Mouse (Mus musculus) embryonic stem cell, embryonic (primary cell): ENCODE measurements at regions not wholly inside any gene's neighbourhood (a gene's known extent, or its start where the extent isn't known, plus 50 kb on each side); places are given as distances from the start of the nearest gene placed in this dataset.
"Not testable (repeated sequence)": the region's sequence is repeated elsewhere in the genome, so short reads cannot be mapped to it uniquely, and the experiment has no call there.

Source experiments
- CTCF ChIA-PET, 4 experiments: fragments of 300-600 bp in 2 of 4; fragments of 350-600 bp in 2 of 4; sonication (Branson Sonifier 250); formaldehyde crosslinking; loops; one replicate each; lab custom pipeline; 2022; ENCODE audit warnings: inconsistent platforms in 2 of 4; lab: Charles Lee
- POLR2A ChIA-PET, 4 experiments: fragments of 300-600 bp in 2 of 4; fragments of 350-600 bp in 2 of 4; sonication (Branson Sonifier 250); formaldehyde crosslinking; loops; one replicate each; lab custom pipeline; 2022; ENCODE audit warnings: antibody characterized with exemption in 4 of 4, inconsistent platforms in 1 of 4; lab: Charles Lee

DNA sequence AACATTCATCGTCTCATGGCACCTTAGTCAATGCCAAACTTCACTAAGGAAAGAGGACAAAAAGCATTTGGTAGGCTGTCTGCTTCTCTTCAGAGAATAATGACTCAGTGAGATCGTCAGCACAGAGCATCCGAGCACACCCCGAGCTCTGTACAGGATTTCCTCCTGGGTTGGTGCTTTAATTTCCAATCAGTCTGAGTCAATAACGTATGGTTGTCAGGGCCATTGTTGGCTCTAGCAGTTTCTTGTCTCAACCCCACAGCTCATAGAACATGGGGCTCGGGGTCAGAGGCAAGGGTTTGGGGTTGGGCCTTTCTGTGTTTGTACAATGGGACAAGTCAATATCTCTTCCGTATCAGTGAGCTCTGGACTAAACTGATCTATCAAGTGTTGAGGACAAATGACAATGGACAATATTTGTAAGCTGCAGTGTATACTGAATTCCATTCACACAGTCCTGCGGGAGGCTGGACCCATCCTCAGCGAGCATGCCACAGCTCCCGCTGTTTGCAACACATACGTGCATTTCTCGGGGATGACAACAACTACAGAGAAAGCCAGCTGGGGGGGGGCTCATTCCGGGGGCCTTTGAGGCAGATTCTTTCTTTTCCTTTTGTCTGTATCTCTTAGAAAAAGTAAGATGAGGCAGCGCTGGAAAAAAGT is 116.8 kb upstream of the Cdk6 start:
- POLR2A ChIA-PET, result interaction anchor here in 1 of 4 experiments (1.4 kb wide), 1 partner anchor 372 kb away, joined by 3 read pairs; the partner anchor contains the start of gene Rbm48
- CTCF ChIA-PET, result not testable (repeated sequence)

DNA sequence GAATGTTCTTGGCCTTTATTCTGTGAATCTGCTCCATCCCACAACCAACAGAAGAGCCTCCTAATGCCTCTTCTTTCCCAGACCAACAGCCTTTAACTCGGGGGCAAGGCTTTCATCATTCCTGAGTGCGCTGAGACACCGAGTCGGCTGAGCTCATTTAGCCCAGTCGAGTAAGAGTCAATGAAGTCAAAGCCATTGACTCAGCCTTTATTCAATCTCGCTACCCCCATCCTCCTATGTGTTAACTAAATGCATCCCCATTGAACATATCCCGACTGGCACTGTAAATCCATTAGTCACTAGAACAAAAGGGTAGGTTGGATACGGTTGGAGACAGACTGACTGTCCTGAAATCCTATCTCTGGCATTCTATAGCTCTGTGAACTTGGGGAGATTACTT is 115.9 kb upstream of the Cdk6 start:
- CTCF ChIA-PET, POLR2A ChIA-PET: not testable (repeated sequence)

DNA sequence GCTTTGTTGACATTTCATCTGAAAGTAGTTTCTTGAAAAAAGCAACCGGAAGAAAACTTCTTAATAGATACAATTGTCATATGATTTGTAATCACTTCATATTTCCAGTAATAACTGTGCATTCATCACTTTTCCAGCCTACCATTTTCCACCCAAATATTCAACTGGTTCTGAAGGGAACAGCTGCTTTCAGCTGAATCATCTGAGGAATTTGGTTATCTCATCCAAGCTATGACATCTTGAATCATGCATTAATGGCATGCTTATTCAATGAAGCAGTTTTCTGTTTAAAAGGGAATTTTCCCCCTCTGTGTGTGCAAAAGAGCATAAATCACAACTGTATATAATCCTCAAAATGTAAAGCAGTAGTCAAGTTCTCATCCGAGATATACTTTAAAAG is 97.2 kb upstream of the Cdk6 start:
- POLR2A ChIA-PET, CTCF ChIA-PET: not testable (repeated sequence)

DNA sequence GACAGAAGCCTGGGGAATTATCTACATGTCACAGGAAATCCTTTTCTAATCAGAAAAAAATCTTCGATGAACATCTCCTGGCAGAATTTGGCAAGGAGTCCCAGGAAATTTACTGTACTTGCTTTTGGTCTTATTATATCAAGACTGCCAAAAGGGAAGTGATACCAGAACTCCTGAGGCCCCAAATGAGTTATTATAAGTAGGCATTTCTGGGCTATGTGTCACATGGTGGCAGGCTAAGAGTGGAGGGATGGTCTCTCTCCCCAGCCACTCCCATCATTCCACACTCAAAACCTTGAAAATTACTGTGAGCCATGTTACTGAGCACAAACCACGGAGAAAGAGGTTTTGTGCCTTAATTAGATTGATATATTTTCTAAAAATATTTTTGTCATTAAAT is 94.0 kb upstream of the Cdk6 start:
- CTCF ChIA-PET, result no interaction called here
- POLR2A ChIA-PET, result no interaction called here

DNA sequence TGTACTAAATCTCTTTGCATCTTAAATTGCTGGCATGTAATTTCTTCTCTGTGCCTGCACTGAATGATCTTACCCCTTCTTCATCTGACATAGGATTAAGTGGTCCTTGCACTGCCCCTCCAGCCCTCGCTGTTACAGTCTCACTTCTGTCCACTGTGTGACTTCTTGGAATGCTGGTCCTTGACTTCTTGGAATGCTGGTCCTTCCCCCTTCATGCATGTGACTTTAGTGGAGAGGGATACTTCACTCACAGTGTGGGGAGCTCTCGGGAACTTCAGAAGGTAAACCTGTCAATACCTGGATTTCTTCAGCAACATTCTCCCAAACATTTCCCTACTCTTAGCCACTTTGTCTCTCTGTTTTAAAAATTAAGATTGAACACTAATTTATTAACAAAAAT is 91.0 kb upstream of the Cdk6 start:
- CTCF ChIA-PET, result no interaction called here
- POLR2A ChIA-PET, result no interaction called here

DNA sequence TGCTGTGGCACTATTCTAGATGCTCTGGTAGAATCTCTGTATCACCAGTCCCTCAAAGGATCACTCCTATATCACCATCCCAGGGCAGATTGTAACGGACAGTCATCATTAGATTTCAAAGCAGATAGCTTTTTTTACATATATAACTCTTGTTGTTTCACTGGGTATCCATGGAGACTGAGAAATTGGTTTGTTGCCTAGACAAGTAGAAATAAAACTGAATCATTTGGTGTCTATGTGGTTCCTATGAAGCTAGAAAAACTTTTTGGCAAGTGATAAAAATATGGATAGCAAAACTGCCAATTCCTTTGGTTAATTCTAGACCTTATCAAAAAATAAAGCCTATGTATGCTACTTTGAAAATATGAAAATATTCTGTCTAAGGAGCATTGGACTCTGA is 81.0 kb upstream of the Cdk6 start:
- POLR2A ChIA-PET, result no interaction called here
- CTCF ChIA-PET, result no interaction called here

DNA sequence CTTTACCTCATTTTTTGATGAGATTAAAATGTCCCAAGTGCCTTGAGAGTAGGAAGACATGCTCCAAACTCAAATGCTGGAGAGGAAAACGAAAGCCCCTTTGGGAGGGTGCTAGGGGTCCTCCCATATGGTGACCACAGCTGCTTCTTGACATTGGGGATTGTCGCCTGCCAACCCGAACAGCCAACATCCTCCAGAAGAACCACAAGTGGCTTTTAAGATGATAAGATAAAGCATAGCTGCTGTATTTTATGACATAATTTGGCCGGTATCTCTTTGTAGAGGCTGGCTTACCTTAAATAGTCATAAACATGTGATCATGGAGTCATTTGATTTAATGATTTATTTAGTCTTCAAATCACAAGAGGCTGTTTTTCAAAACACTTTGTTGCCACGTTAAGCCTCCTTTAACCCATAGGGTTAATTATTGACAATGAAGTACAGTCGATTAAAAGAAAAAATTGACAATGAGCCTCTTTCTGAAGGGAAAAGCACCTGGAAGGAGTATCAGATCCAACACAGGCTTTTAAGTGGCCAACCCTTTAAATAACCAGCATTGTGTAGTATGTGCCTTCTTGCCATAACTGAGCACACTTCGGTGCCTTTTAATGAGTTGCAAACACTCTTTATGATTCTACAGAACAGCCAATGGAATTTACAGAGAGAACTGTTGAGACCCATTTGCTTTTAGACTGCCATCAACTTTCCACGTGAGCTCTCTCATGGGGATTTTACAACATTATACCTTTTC is 76.1 kb upstream of the Cdk6 start:
- POLR2A ChIA-PET, result interaction anchor here in 2 of 4 experiments (0.6 kb wide), 2 partner anchors 38 to 116 kb away, joined by 3 read pairs; no protein-coding TSS in a partner anchor

DNA sequence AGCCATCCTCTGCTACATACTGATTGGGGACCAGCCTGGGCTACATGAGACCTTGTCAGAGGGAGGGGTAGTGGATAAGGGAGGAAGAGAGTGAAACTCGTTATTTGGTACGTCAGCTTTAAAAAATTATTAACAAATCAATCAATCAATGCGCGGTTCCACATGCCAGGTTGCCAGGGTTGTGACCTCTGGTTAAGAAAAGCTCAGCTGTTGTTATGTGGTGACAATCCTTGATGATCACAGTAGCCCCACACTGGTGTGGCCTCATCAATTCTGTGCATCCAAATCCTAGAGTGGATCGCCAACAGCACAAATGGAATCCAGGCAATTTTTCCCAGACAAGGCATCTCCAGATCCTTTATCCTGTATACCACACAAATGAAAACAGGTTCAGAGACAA is 74.3 kb upstream of the Cdk6 start:
- CTCF ChIA-PET, result no interaction called here
- POLR2A ChIA-PET, result no interaction called here

More for the DNA sequence above, 76.1 kb upstream of the Cdk6 start:
- CTCF ChIA-PET, result not testable (repeated sequence)

DNA sequence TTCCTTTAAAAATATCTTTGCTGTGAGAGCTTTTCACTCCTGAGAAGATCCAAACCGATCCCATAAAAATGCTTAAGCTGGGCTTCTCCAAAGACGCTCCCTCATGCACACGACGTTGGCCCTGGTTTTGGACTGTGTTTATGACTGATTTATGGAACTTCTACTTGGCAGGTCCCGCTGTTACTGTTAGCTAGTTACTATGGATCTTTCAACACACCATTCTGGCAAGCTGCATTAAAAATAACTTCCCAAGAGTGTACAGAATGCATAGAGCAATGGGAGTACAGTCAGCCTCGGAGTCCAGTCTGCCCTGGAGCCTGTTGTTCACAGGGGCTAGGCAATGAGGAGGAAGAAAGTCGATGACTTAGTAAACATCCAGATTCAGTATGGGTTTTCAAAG is 71.5 kb upstream of the Cdk6 start:
- ChIA-PET POLR2A (no interaction called here), CTCF (no interaction called here)

DNA sequence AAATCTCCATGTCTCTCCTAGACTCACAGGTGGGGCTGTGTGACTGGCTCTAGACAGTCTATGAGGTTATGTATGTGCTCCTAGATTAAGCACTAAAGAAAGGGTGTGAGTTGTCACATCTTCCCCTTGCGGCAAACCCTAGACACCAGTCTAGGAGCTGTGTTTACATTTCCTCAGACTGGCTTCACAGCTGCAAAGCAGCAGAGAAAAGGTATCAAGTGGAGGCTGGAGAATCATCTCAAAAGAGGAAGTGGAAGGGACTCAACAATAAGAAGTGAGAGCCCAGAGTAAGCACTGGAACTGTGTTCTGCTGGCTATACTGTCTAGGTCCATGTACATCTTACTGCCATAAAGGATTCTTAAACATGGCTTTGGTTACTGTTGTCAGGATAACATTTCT is 68.1 kb upstream of the Cdk6 start:
- CTCF ChIA-PET, POLR2A ChIA-PET: not testable (repeated sequence)

DNA sequence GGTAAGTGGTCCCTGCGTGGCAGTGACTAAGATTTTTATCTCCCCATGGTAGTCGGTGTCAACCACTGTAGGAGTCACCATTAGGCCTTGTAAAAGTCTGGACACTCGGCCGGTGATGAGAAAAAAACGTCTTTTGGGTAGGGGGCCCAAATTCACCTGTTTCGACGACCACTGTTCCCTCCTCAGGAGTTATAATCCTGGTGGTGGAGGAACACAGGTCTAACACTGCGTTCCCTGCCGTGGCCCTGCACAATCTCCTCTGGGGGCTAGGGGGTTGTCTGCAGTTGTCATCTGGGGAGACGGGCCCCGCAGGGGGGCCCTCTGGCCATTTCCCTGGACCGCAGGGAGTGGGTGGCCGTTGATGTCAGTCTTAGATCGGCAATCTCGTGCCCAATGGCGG is 64.0 kb upstream of the Cdk6 start:
- CTCF ChIA-PET, POLR2A ChIA-PET: not testable (repeated sequence)

DNA sequence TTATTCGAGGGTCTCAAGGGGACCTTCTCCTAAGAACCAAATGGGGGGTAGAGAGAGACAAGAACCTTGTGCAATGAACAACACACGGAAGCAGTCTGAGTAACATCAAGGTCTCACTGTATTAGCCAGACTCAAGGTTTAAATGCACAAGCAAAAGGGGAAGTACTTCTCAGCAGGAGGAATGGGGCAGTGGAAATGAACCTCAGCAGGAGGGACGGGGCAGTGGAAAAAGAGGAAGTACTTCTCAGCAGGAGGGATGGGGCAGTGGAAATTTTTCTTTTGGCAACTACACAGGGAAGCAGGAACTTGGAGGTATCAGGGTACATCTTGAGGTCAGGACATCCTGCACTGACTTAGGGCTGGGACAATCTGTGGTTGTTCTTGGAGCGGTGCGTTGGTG is 62.3 kb upstream of the Cdk6 start:
- POLR2A ChIA-PET, CTCF ChIA-PET: not testable (repeated sequence)

DNA sequence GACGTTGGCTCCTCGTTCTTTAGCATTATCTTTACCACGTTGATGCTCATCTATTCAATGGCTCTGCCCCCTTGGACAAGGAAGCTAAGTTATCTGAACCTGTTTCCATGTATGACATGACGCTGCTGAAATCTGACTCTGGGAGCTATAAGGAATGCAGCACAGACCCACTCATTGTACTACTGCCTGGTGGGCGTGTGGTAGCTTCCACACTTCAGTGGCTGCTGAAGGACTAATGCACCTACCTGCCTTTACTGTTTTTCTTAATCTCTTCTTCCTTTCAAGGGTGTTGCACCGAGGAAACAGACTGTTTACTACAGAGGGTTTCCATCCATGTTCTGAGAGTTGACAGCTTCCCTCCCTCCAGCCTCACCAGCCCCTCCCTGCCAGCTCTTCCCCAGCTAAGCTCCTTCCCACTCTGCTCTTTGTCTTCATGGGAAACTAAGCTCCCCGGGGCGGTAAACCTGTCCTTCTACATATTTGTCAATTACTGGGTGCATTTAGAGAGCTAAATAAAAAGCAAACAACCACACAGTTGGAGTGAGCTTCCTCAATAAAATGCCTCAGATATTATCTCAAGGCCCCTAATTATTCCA is 59.3 kb upstream of the Cdk6 start:
- POLR2A ChIA-PET, result not testable (repeated sequence)
- CTCF ChIA-PET, result interaction anchor here in 1 of 4 experiments (0.6 kb wide), 1 partner anchor 11 kb away, joined by 3 read pairs; no protein-coding TSS in a partner anchor

DNA sequence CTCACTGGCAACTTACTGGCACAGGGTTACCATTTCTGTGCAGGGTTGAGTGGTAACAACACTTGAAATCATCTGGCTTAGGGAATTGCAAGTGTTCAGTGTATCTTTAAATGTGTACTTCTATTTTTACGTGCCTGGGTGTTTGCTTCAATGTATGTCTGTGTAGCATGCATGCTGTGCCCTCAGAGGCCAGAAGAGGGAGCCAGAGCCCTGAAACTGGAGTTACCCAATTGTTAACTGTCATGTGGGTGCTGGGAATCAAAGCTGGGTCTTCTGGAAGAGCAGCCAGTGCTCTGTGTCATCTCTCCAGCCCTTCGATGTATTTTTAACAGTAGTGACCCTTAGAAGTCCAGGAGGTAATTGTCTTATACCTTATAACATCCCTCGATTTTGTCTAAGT is 58.2 kb upstream of the Cdk6 start:
- ChIA-PET POLR2A (no interaction called here), CTCF (no interaction called here)

DNA sequence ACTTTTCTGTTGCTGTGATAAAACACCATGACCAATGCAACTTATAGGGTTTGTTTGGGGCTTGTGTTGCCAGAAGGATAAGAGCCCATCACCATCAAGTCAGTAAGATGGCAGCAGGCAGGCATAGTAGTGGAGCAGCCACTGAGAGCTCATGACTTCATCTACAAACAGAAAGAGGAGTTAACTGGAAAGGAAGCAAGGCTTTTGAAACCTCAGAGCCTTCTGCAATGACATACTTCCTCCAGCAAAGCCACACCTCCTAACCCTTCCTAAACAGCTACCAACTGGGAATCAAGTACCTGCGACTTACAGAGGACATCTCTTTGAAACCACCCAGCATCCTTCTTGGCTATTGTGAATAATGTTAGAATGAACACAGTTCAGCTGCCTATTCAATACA is 57.0 kb upstream of the Cdk6 start:
- POLR2A ChIA-PET, result interaction anchor here in 2 of 4 experiments (1.3 to 1.8 kb wide), 2 partner anchors 9 kb away, joined by 4 to 5 read pairs; no protein-coding TSS in a partner anchor
- CTCF ChIA-PET, result not testable (repeated sequence)

DNA sequence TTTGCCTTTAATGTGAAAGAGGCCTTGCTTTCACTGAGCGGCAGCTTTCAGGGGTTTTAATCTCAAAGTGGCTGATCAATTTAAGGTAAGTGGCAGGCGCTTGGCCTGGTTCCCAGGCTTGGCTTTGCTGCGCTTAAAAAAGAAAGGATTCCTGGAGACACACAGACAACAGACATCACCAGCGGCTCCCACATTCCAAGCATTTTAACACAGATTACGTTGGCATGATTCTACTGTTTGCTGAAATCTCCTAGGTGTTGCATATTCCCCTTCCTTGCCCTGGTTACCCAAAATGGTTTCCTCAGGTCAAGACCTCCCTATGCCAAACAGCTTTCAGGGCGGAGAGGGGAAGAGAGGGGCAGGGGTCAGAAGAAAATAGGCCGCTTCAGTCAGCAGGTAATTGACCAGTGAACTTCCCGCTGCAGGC is 51.3 kb upstream of the Cdk6 start:
- POLR2A ChIA-PET, result interaction anchor here in 2 of 4 experiments (0.7 to 1.3 kb wide), 2 partner anchors 13 to 288 kb away, joined by 3 to 8 read pairs; no protein-coding TSS in a partner anchor
- CTCF ChIA-PET, result not testable (repeated sequence)
